Mouse (Mus musculus) embryonic stem cell, embryonic (primary cell): ENCODE data around the gene Klhdc10.

Experiments used
- CTCF ChIA-PET, 4 experiments: fragments of 300-600 bp in 2 of 4; fragments of 350-600 bp in 2 of 4; sonication (Branson Sonifier 250); formaldehyde crosslinking; loops; one replicate each; lab custom pipeline; 2022; ENCODE audit warnings: inconsistent platforms in 2 of 4; lab: Charles Lee
- POLR2A ChIA-PET, 4 experiments: fragments of 300-600 bp in 2 of 4; fragments of 350-600 bp in 2 of 4; sonication (Branson Sonifier 250); formaldehyde crosslinking; loops; one replicate each; lab custom pipeline; 2022; ENCODE audit warnings: antibody characterized with exemption in 4 of 4, inconsistent platforms in 1 of 4; lab: Charles Lee

Klhdc10 gene

DNA sequence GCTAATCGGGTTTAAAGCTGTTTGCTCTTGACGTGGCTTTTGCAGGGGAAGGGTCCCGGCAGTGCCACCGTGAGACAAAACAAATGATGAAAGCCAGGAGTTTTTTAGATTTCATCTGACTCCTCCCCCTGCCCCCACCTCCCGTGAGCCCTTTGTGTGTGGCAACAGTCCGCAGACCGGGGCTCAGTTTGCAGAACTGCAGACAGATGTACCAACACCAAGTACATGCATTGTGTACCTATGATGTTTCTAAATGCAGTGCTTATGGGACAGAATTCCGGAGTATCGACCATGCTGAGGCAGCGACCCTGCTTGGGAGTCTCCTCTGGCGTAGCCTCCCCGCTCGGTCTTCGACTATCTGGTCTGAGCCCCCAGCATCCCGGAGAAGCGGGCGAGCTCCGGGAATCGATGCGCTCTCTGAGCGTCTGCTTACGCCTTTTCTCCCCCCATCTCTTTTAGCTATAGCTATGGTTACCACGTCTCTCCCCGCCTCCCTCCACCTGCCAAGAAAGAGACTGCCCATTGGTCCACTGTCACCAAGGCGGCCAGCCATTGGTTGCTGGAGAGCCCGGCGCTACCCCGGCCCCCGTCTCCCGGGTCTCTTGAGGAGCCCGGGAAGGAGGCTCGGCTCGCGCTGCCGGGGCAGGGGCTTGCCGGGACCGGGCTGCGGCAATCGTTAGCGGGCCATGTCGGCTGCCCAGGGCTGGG is at the start of gene Klhdc10:
TSS of gene Klhdc10 (plus strand) at position 561 of the 708 bp plus-strand sequence.
- CTCF ChIA-PET: interaction anchor here (0.6 to 1.9 kb wide), 15 partner anchors 27 to 843 kb away, joined by 3 to 10 read pairs (median 4); no protein-coding TSS in a partner anchor
- POLR2A ChIA-PET: interaction anchor here (0.6 to 2.8 kb wide), 43 partner anchors 8 to 582 kb away, joined by 3 to 42 read pairs (median 4); partner anchors contain the start of genes Zc3hc1 (in 4 of the 4), Ssmem1 (in 2 of the 4), Tmem209 (in 2 of the 4) and Ube2h (in 1 of the 4)

DNA sequence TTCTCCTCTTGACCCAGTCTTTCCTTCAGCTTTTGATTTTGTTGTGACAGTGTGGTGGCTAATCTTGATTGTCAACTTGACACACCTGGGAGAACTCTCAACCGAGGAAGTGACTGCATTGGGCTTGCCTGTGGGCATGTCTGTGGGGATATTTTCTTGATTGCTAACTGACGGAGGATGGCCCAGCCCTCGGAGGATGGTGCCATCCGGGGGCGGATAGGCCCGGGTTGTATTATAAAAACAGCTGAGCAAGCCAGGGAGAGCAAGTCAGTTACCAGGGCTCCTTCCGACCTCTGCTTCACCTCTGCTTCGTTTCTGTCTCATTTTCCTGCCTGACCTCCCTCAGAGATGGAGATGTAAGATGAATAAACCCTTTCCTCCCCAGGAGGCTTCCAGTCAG is 48.9 kb upstream of the Klhdc10 start:
- POLR2A ChIA-PET: interaction anchor here in 1 of 4 experiments (0.6 to 1.8 kb wide), 4 partner anchors 11 to 306 kb away, joined by 3 to 8 read pairs (median 3); no protein-coding TSS in a partner anchor
- CTCF ChIA-PET: interaction anchor here in 1 of 4 experiments (1.6 kb wide), 1 partner anchor 142 kb away, joined by 4 read pairs; no protein-coding TSS in a partner anchor

DNA sequence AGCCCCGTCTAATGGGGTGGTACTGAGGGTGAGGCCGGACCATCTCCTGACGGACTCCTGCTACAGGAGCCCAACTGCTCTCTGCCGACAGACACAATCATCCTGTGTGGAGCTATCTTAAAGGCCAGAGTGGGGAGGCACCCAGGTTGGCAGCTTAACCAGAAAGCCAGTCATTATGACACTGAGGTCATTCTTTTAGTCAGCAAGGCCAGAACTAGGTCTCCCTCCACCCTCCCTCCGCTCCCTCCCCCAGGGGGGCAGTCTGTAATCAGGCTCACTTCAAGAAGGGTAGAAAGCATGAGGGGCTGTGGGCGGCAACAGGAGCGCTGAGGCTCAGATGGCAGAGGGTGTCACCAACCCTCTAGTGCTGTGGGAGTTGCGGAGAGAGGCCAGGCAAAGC is 48.0 kb upstream of the Klhdc10 start:
- CTCF ChIA-PET: interaction anchor here in 1 of 4 experiments (1.6 kb wide), 1 partner anchor 143 kb away, joined by 4 read pairs; no protein-coding TSS in a partner anchor

DNA sequence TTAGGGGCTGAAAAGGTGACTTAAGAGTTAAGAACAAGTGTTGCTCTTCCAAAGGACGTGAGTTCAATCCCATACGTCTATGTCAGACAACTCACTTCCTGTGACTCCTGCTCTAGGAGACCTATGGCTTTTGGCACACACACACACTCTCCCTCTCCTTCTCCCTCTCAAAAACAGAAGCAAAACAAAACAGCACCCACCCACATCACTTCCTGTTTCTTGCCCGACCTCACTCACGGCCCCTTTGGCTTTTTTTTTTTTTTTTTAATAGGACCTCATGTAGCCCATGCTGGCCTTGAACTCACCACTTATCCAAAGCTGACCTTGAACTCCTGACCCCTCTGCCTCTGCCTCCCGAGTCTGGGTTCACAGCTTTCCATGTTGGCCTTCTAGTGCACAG is 46.9 kb upstream of the Klhdc10 start:
- ChIA-PET POLR2A (interaction anchor here in 3 of 4 experiments (0.6 to 2.2 kb wide), 10 partner anchors 9 to 1430 kb away, joined by 3 to 8 read pairs (median 4); partner anchors contain the start of gene Ube2h (in 1 of the 3)), CTCF (interaction anchor here in 3 of 4 experiments (0.6 to 0.7 kb wide), 3 partner anchors 26 to 341 kb away, joined by 3 read pairs; no protein-coding TSS in a partner anchor)

More for the DNA sequence above, 48.0 kb upstream of the Klhdc10 start:
- POLR2A ChIA-PET: interaction anchor here in 3 of 4 experiments (0.6 to 1.8 kb wide), 7 partner anchors 10 to 382 kb away, joined by 3 to 8 read pairs (median 3); partner anchors contain the start of gene Ube2h (in 1 of the 3)

DNA sequence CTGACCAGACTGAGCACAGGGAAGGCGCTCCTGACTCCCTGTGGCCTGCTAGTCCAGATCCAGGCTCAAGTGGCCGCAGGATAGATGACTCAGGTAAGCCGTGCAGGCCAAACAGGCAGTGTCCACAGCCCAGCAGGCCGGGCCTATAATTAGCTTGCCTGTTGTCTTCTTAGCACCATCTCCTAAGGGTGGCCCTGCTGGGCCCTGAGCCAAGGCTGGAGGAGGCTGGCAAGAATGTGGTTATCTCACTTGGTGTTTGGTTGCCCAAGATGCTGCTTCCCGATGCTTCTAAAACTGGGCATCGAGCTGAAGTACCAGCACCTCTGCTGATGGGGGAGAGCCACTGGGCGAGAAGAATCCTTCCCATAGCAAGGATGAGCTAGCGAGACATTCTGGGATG is 46.0 kb upstream of the Klhdc10 start:
- POLR2A ChIA-PET: interaction anchor here in 3 of 4 experiments (0.6 to 2.2 kb wide), 25 partner anchors 8 to 587 kb away, joined by 3 to 18 read pairs (median 3); partner anchors contain the start of genes Zc3hc1 (in 2 of the 3) and Ube2h (in 1 of the 3)
- CTCF ChIA-PET: interaction anchor here in 1 of 4 experiments (0.6 to 1.4 kb wide), 3 partner anchors 145 to 381 kb away, joined by 3 to 8 read pairs (median 3); no protein-coding TSS in a partner anchor

DNA sequence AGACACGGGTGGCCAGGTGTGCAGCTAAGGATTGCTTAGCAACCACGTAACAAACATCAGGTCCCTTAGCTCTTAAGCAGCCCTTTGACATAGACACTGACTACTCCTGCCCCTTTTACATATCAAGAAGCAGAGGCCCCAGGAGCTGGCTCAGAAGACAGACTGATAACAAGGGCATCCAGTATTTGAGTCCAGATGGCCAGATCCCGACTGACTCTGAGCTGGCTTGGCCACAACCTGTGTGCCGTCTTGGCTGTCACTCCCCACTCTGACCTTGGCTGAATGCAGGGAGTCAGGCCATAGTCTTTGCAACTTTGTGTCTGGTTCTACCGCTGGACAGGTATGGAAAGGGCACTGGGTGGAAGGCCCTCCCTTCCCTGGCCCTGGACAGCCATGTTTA is 45.5 kb upstream of the Klhdc10 start:
- POLR2A ChIA-PET: interaction anchor here in 3 of 4 experiments (0.6 to 2.2 kb wide), 25 partner anchors 8 to 588 kb away, joined by 3 to 18 read pairs (median 3); partner anchors contain the start of genes Zc3hc1 (in 2 of the 3) and Ube2h (in 1 of the 3)
- CTCF ChIA-PET: interaction anchor here in 3 of 4 experiments (0.6 to 1.4 kb wide), 5 partner anchors 9 to 382 kb away, joined by 3 to 8 read pairs (median 3); no protein-coding TSS in a partner anchor

DNA sequence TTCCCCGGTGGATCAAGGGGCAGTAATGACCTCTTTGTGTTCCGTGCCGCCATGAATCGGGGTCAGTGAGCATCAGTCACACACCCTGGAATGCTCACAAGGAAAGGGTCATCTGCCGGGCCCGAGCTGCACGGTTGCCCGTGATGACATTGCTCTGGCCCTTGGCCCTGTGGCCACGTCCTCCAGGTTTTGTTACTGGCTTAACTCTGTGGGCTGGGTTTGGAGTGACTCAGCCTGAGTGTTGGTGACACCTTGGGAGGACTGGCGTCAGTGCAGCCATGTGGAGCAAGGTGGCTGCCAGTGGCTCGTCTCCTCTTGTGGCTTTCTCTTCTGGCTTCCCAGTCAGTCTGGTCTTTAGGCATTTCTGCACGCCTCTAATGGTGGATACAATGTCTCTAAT is 45.0 kb upstream of the Klhdc10 start:
- ChIA-PET CTCF (interaction anchor here in 3 of 4 experiments (0.5 to 1.4 kb wide), 5 partner anchors 8 to 265 kb away, joined by 3 to 8 read pairs (median 4); no protein-coding TSS in a partner anchor), POLR2A (interaction anchor here in 3 of 4 experiments (0.6 to 2.2 kb wide), 16 partner anchors 8 to 482 kb away, joined by 3 to 18 read pairs (median 4); partner anchors contain the start of genes Ube2h (in 1 of the 3) and Zc3hc1 (in 1 of the 3))

DNA sequence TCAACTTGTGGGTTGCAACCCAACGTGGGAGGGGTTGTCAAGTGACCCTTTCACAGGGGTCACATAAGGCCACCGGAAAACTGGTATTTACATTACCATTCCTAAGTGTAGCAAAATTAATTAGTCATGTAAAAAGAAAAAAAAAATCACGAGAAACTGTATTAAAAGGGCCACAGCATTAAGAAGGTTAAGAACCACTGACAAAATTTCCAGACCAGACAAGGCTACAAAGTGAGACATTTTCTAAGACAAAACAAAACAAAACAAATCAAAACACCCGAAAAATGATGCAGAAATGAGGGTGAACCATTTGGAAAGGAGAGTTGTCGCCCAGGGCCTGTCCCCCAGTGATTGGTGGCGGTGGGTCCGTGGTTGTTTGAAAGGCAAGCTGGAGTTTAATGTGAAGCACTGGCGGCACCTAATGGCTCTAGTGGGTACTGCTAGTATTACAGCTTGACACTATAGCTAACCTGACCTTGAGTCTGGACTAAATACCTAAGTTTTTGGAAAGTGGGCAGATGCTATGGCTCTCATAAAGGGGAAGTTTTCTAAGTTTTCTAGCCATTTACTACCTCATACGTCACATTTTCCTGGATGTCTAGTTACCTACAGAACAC is 44.0 kb upstream of the Klhdc10 start:
- POLR2A ChIA-PET: interaction anchor here (0.5 to 1.3 kb wide), 19 partner anchors 12 to 1010 kb away, joined by 3 to 4 read pairs (median 3); partner anchors contain the start of gene Calu (in 1 of the 4)
- CTCF ChIA-PET: interaction anchor here (0.5 to 2.2 kb wide), 40 partner anchors 11 to 873 kb away, joined by 3 to 19 read pairs (median 4); partner anchors contain the start of genes Ahcyl2 (in 1 of the 4) and Strip2 (in 1 of the 4)

DNA sequence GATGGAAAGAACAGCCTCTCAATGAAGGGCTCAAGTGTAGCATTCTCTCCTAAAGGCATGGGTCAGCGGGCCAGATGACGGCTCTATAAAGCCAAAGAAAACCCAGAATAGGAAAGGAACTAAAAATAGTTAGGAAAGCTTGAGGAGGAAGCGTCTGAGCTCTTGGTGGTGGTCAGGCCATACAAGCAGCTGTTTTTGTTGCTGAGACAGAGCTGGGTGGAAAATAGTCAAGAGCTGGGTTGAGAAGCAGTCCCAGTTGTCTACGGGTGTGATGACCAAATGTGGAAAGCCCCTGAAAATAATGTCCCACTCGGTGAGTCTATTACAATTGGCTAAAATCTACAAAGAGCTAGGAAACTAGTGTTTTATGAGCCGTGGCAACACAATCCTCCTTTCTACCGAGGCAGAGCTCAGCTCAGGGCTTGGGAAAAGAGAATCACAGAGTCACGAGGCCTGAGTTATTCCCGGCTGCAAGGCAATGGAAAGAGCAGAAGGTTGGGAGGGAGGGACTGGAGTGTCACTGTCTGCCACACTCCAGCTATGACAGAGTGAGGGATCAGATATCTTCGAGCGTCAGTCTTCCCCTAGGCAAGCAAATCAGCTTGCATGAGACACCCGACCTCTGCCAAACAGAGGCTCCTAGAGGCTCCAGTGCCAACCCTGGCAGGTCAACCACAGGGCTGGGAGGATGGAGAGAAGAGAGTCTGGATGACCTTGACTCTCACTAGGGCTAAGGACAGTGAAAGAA is 41.7 kb upstream of the Klhdc10 start:
- CTCF ChIA-PET: interaction anchor here in 3 of 4 experiments (0.9 to 1.7 kb wide), 6 partner anchors 16 to 507 kb away, joined by 3 to 6 read pairs (median 4); no protein-coding TSS in a partner anchor
- POLR2A ChIA-PET: interaction anchor here in 3 of 4 experiments (0.6 to 1.3 kb wide), 5 partner anchors 10 to 308 kb away, joined by 3 to 4 read pairs (median 3); no protein-coding TSS in a partner anchor

DNA sequence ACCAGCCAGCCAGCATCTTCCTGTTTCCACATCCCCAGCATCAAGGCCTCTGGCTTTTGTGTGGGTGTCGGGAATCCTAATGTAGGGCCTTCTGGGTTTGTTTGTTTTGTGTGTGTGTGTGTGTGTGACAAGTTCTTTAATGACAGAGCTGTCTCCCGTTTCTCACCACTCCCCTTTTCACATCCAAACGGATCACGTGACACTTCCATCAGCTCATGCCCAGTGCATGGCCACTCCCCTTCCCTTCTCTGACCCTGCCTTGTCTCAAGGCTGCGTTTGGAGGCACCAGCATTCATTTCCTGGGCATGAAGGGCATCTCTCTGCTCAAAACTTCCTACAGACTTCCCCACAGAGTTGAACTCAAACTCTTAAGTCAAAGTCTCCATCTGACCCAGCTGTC is 37.9 kb upstream of the Klhdc10 start:
- CTCF ChIA-PET: interaction anchor here in 1 of 4 experiments (0.8 kb wide), 1 partner anchor 153 kb away, joined by 3 read pairs; no protein-coding TSS in a partner anchor
- POLR2A ChIA-PET: interaction anchor here in 2 of 4 experiments (0.7 to 4.1 kb wide), 18 partner anchors 8 to 338 kb away, joined by 3 to 24 read pairs (median 4); partner anchors contain the start of genes Ssmem1 (in 1 of the 2), Tmem209 (in 1 of the 2) and Zc3hc1 (in 1 of the 2)

DNA sequence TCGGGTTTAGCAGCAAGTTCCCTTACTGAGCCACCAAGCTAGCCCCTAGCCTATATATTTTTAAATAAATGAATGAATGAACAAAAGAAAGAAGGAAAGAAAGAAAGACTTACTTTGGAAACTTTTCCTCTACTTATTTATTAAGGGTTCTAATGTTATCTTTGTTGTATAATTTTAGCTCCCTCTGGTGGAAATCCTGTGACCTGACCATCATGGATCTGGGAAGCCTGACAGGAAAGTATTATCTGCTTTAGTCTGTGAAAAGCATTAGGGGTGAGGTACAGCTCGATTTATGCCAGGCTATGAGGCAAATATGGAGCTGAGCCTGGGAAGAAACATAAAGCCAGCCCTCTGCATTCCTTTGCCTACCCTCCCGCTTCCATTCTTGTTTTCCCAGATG is 32.4 kb upstream of the Klhdc10 start:
- ChIA-PET POLR2A (interaction anchor here in 2 of 4 experiments (1.0 to 1.7 kb wide), 5 partner anchors 10 to 97 kb away, joined by 3 to 6 read pairs (median 4); partner anchors contain the start of gene Zc3hc1 (in 2 of the 2)), CTCF (interaction anchor here in 3 of 4 experiments (0.5 to 1.7 kb wide), 9 partner anchors 10 to 371 kb away, joined by 3 to 8 read pairs (median 4); partner anchors contain the start of gene Klhdc10 (in 1 of the 3))

DNA sequence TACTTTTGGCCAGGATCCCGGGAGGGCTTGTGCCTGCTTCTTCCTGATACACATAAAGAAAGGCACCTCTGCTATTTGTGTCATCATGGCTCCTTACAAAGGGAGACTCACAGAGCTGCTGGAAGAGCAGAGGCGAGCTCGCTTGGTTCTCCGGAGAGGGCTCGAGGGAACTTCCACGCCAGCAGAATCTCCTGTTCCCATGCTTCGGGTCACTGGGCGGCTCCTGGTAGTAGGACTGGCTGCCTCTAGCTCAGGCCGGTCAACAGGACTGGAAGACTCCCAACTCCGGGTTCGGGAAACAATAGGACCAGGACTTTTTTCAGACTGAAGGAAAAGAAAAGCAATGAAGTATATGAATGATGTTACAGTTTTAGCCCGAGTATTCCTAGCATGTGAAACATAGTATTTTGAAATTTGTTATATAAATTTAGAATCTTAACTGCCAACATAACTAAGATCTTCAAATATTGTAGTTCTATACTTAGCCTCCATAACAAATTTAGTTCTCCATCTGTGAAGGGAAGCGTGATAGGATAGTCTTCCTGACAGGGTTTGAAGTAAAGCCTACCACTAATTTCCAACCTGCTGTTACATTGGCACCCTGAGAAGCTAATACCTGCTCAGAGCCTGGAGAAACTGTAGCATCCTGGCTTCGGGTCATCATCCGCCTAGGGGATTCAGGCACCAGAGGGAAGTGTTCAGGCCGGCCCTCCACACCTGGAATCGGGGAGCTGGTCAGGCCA is 28.9 kb upstream of the Klhdc10 start:
- POLR2A ChIA-PET: interaction anchor here in 3 of 4 experiments (0.6 to 4.9 kb wide), 6 partner anchors 8 to 549 kb away, joined by 3 to 24 read pairs (median 6); partner anchors contain the start of genes Klhdc10 (in 1 of the 3) and Zc3hc1 (in 1 of the 3)
- CTCF ChIA-PET: interaction anchor here in 2 of 4 experiments (0.6 kb wide), 2 partner anchors 388 to 420 kb away, joined by 3 read pairs; no protein-coding TSS in a partner anchor

DNA sequence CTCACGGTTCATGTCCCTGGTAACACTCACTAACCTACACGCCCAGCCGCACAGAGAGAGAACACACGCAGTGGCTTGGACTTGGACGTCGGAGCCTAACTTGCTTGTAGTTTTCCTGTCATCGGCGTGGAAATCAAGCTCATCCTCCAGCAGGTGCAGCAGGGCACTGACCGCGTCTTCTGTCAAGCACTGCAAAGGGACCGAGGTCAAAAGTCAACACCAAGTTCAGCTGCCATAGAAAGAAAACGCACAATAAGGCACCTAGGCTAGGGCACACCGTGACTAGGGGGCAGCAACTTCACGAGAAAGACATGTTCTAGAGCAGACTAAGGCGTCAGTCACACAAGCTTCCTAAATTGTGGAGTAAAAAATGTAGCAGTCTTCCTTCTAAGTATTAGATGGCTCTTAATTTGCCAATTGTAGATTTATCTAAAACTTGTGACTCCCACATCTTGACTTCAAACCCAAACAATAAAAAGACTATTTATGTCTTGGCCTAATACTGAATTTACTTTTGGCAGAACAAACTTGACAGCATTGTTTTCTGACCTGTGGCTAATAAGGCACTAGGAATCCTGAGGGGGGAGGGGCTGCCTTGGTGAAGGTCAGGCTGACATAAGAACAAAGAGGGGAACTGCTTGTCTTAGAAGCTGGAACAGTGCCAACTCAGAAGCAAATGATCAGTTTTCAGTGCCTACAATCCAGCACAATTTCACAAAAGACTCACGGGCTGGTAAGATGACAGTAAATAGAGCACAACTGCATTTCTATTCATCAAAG is 26.7 kb upstream of the Klhdc10 start:
- ChIA-PET POLR2A (interaction anchor here in 3 of 4 experiments (0.5 to 4.9 kb wide), 15 partner anchors 9 to 458 kb away, joined by 3 to 24 read pairs (median 4); partner anchors contain the start of genes Zc3hc1 (in 3 of the 3), Klhdc10 (in 1 of the 3) and Strip2 (in 1 of the 3)), CTCF (interaction anchor here in 1 of 4 experiments (0.9 kb wide), 1 partner anchor 616 kb away, joined by 3 read pairs; no protein-coding TSS in a partner anchor)

DNA sequence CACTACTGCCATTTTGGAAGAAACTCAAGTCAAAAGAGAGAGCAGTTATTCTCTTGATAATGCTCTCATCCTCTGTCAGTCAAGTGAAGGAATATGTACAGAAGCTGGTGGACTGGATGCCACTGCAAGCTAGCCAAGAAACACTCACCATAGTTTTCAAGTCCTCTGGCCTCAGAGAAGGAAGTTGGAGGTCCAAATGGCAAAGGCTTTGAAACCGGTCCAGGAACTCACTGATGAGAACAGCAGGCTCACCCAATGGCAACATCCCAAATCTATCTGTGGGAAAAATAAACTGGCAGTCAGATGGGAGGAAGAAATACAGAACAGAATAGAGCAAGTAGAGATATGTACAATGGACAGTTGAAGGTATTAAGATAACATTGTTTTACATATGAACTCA is 25.9 kb upstream of the Klhdc10 start:
- POLR2A ChIA-PET: interaction anchor here in 3 of 4 experiments (1.0 to 4.9 kb wide), 7 partner anchors 11 to 459 kb away, joined by 3 to 24 read pairs (median 6); partner anchors contain the start of genes Zc3hc1 (in 3 of the 3) and Strip2 (in 1 of the 3)
- CTCF ChIA-PET: interaction anchor here in 2 of 4 experiments (0.5 to 0.9 kb wide), 4 partner anchors 15 to 617 kb away, joined by 3 to 4 read pairs (median 4); no protein-coding TSS in a partner anchor
